Mouse (Mus musculus) erythroblast, adult 5-6 weeks (primary cell): ENCODE results near the gene 4930558K02Rik. TPM values are rescaled to one million over a fixed set of nuclear protein-coding genes. Genes with fewer than 3 reads are reported as not detected.

Experiments
- ATAC-seq: replicated peaks from 2 replicates; pipeline ENCODE4 v1.8.0; 2016; ENCODE audit warnings: moderate number of reproducible peaks, mild to moderate bottlenecking, moderate TSS enrichment, inconsistent platforms; ENCODE audit not compliant: poor library complexity, low FRiP score, severe bottlenecking
- total RNA-seq, 2 experiments: library from RNA; stranded (forward) in 1 of 2; stranded (reverse) in 1 of 2; fragments of 150-400 nt in 1 of 2; fragments of 200-764, 138-1000 nt in 1 of 2; gene quantifications; 2 replicates each; pipeline versions ENCODE4 v1.2.3 to v1.2.4; 2015 to 2017; ENCODE audit warnings: low replicate concordance in 2 of 2

Gene 4930558K02Rik
- total RNA-seq, 2 experiments from 2014 or later = not detected

- no peak for ATAC-seq
These were observed 21.2 kb downstream of the 4930558K02Rik start for GRCm38 (mm10) chr1:161957964-161958950.

- no peak for ATAC-seq
These were observed 23.6 kb downstream of the 4930558K02Rik start for GRCm38 (mm10) chr1:161955846-161956245.

GRCm38 (mm10) chr1:161952599-161952998 is 26.8 kb downstream of the 4930558K02Rik start:
- ATAC-seq = no peak

- no peak for ATAC-seq
These were observed 28.2 kb downstream of the 4930558K02Rik start for GRCm38 (mm10) chr1:161951009-161951779.

- no peak for ATAC-seq
These were observed 37.4 kb downstream of the 4930558K02Rik start for GRCm38 (mm10) chr1:161942082-161942481.

- ATAC-seq = no peak
These were observed 47.1 kb downstream of the 4930558K02Rik start for GRCm38 (mm10) chr1:161932286-161932685.

GRCm38 (mm10) chr1:161931817-161932216 is 47.6 kb downstream of the 4930558K02Rik start:
- ATAC-seq = no peak

GRCm38 (mm10) chr1:161931313-161931712 is 48.1 kb downstream of the 4930558K02Rik start:
- ATAC-seq = no peak

- ATAC-seq = no peak
These were observed 51.5 kb downstream of the 4930558K02Rik start for GRCm38 (mm10) chr1:161927976-161928375.

GRCm38 (mm10) chr1:161925281-161925805 is 54.1 kb downstream of the 4930558K02Rik start:
- no peak for ATAC-seq

- no peak for ATAC-seq
These were observed 55.1 kb downstream of the 4930558K02Rik start for GRCm38 (mm10) chr1:161924321-161924720.

GRCm38 (mm10) chr1:161921928-161922327 is 57.5 kb downstream of the 4930558K02Rik start:
- no peak for ATAC-seq

- no peak for ATAC-seq
These were observed 58.7 kb downstream of the 4930558K02Rik start for GRCm38 (mm10) chr1:161920475-161921454.

GRCm38 (mm10) chr1:161919594-161919993 is 59.8 kb downstream of the 4930558K02Rik start:
- peak; percentile 37; the same call in 1 of the 2 replicates for ATAC-seq

- no peak for ATAC-seq
These were observed 60.6 kb downstream of the 4930558K02Rik start for GRCm38 (mm10) chr1:161918682-161919372.

- no peak for ATAC-seq
These were observed 61.4 kb downstream of the 4930558K02Rik start for GRCm38 (mm10) chr1:161917940-161918484.

GRCm38 (mm10) chr1:161916036-161916435 is 63.4 kb downstream of the 4930558K02Rik start:
- no peak for ATAC-seq

- ATAC-seq = no peak
These were observed 65.8 kb downstream of the 4930558K02Rik start for GRCm38 (mm10) chr1:161913648-161913984.
